10 mouse cellular contexts compared by ENCODE assay signal in genomic region chr11:70651391-70651790, GRCm38 (mm10). TPM values are rescaled to one million over a fixed set of nuclear protein-coding genes. Genes with fewer than 3 reads are reported as not detected.
DNase-seq lines count a peak whose midpoint lies in the region; ATAC-seq lines count a peak whose summit lies in the region.
"Had no signal": no experiment of that assay in that cellular context is flagged by ENCODE, and none has a peak within 500 bp of the region (broad histone marks: within the 10 kb centered on the region; RNA-seq: fewer than 3 reads in every experiment).

No protein-coding gene starts in this region.

- peaks cover 48% of the 10 kb centered on the region for H3K36me3 ChIP-seq in limb, embryonic 12.5 days

- DNase-seq in heart, adult 11 months: peak; percentile 92
- DNase-seq in heart, postnatal 25 days (ENCODE audit: low spot score): no peak
- peak; percentile 71 for DNase-seq in 3134 (ENCODE audit: extremely low read depth, insufficient read length, low spot score)
- DNase-seq in adrenal gland, postnatal 14 days: peak; percentile 63
- no peak for DNase-seq in left cerebral cortex, adult 11 months (ENCODE audit: low spot score)
- DNase-seq in yolk sac, embryonic 10.5 days (ENCODE audit: low spot score): no peak
- DNase-seq in cerebellum, postnatal 10 days: no peak

- 83% methylated on average over 2 of the region's 2 CpGs for WGBS in limb, embryonic 12.5 days

- intact Hi-C loops in heart, postnatal 25 days (cut with DNase I): loop anchor here (10.0 kb wide), 1 partner anchor 637 kb away; the partner anchor contains the start of genes Acadvl and Dlg4

- ATAC-seq in limb, embryonic 12.5 days (ENCODE audit: insufficient number of reproducible peaks, insufficient read depth, low FRiP score, low TSS enrichment, low read depth): no peak

- no peaks in the 10 kb centered on the region for H3K27me3 ChIP-seq in limb, embryonic 12.5 days
- H3K27me3 ChIP-seq: neural tube, embryonic 13.5 days had no signal

- peaks cover 59% of the 10 kb centered on the region for H3K4me1 ChIP-seq in limb, embryonic 12.5 days (replicated peaks)

- no peaks in the 10 kb centered on the region for H3K9me3 ChIP-seq in limb, embryonic 12.5 days
- H3K9me3 ChIP-seq: neural tube, embryonic 13.5 days had no signal

- H3K4me3 ChIP-seq in limb, embryonic 12.5 days (replicated peaks): peak overlapping the region; percentile 9; the same call in 1 of the 2 replicates

- H3K9ac ChIP-seq in limb, embryonic 12.5 days (replicated peaks): no peak overlapping the region

- H3K27ac ChIP-seq in limb, embryonic 12.5 days: peak overlapping the region; percentile 13; the same call in 1 of the 2 replicates
- H3K27ac ChIP-seq: neural tube, embryonic 13.5 days had no signal

- peak overlapping the region; percentile 15; the same call in 1 of the 2 replicates for H3K4me2 ChIP-seq in limb, embryonic 12.5 days

RNA-seq across cellular contexts. Expression of gene Pfn1, which starts 3.1 kb away (rescaled TPM):
- total RNA-seq in heart, postnatal 25 days (2021): 100 to 1,000 TPM; 290 to 310 TPM
- total RNA-seq in adrenal gland, postnatal 14 days (2021): 807 and 918 TPM in 2 replicates
- polyA plus RNA-seq in limb, embryonic 12.5 days (2016; fragmentation: Nextera tagmentation; extraction: Ambion mirVana): 1,494 and 1,514 TPM in 2 replicates

RNA-seq across cellular contexts. Expression of gene Slc25a11, which starts 4.1 kb away (rescaled TPM):
- total RNA-seq in heart, postnatal 25 days (2021): 100 to 1,000 TPM; 550 to 562 TPM
- total RNA-seq in adrenal gland, postnatal 14 days (2021): 175 and 184 TPM in 2 replicates
- polyA plus RNA-seq in limb, embryonic 12.5 days (2016; fragmentation: Nextera tagmentation; extraction: Ambion mirVana): 161 and 163 TPM in 2 replicates

RNA-seq across cellular contexts. Expression of gene Rnf167, which starts 4.4 kb away (rescaled TPM):
- 10 to 100 TPM; 48.0 to 54.0 TPM for total RNA-seq in heart, postnatal 25 days (2021)
- total RNA-seq in adrenal gland, postnatal 14 days (2021): 69.6 and 88.5 TPM in 2 replicates
- polyA plus RNA-seq in limb, embryonic 12.5 days (2016; fragmentation: Nextera tagmentation; extraction: Ambion mirVana): 95.8 and 104 TPM in 2 replicates

RNA-seq across cellular contexts. Expression of gene Eno3, which starts 5.6 kb away (rescaled TPM):
- total RNA-seq in heart, postnatal 25 days (2021): 1,000 to 10,000 TPM; 2,028 to 2,111 TPM
- 14.9 and 21.4 TPM in 2 replicates for total RNA-seq in adrenal gland, postnatal 14 days (2021)
- polyA plus RNA-seq in limb, embryonic 12.5 days (2016; fragmentation: Nextera tagmentation; extraction: Ambion mirVana): 34.2 and 38.2 TPM in 2 replicates

RNA-seq across cellular contexts. Expression of gene Gp1ba, which starts 12.5 kb away (rescaled TPM):
- total RNA-seq in heart, postnatal 25 days (2021): under 1 TPM; 0.36 to 0.42 TPM
- total RNA-seq in adrenal gland, postnatal 14 days (2021): 0.49 and 0.56 TPM in 2 replicates
- polyA plus RNA-seq in limb, embryonic 12.5 days (2016; fragmentation: Nextera tagmentation; extraction: Ambion mirVana): 0.22 and 0.31 TPM in 2 replicates
- polyA plus RNA-seq: large intestine, adult 2 months had no signal

Comparison
In these comparisons a context has a peak if more than half of its experiments do, and no peak if none do; other contexts are left out.
1. DNase-seq: peak in heart, adult 11 months (single experiment), 3134 (single experiment) and adrenal gland, postnatal 14 days (single experiment); none in heart, postnatal 25 days (single experiment), left cerebral cortex, adult 11 months (single experiment), yolk sac, embryonic 10.5 days (single experiment) and cerebellum, postnatal 10 days (0 of 2).